Mouse (Mus musculus) liver, adult 2 months (tissue): ENCODE measurements around the gene Rhbdd3.

ENCODE experiments used
- CTCF ChIP-seq: fragments of 200-500 bp; IDR thresholded peaks from 2 replicates; pipeline ENCODE4 v1.5.1; 2011; ENCODE audit warnings: low read depth, low read length, control low read depth
- POLR2A ChIP-seq: fragments of 200-500 bp; IDR thresholded peaks from 2 replicates; pipeline ENCODE4 v1.6.1; 2011; ENCODE audit warnings: low read length, control low read depth; ENCODE audit not compliant: insufficient read depth; ENCODE audit errors: extremely low read depth

- no peak for TF ChIP-seq CTCF
- TF ChIP-seq POLR2A = no peak
These were observed 43.9 kb upstream of the Rhbdd3 start for GRCm38 (mm10) chr11:5054874-5055273.
